Mouse (Mus musculus): ENCODE data around the gene Chrna1. TPM values are rescaled to one million over a fixed set of nuclear protein-coding genes. Genes with fewer than 3 reads are reported as not detected.
A peak's percentile ranks its signal among the peaks of the same experiment; 100 is the strongest.
"Not testable (repeated sequence)": the region's sequence is repeated elsewhere in the genome, so short reads cannot be mapped to it uniquely, and the experiment has no call there.

Chrna1 gene
- polyA plus RNA-seq, 1 experiment: not detected

- Histone ChIP-seq H3K4me3 (ENCODE audit: insufficient read depth, low read length) (no peak overlapping the region), H3K4me1 (ENCODE audit: control insufficient read depth, insufficient read depth, low read length) (no peaks in the 10 kb centered on the region), H3K27ac (ENCODE audit: insufficient read depth, low read depth, low read length) (no peak overlapping the region)
- TF ChIP-seq CTCF (IDR thresholded peaks at IDR 0.05; ENCODE audit: low read depth, low read length) (no peak), POLR2A (IDR thresholded peaks at IDR 0.05; ENCODE audit: borderline replicate concordance, low read depth, low read length) (no peak)
These were observed 17.5 kb downstream of the Chrna1 start for GRCm38 (mm10) chr2:73562656-73563055.

- Histone ChIP-seq H3K4me3 (ENCODE audit: insufficient read depth, low read length) (no peak overlapping the region), H3K4me1 (ENCODE audit: control insufficient read depth, insufficient read depth, low read length) (no peaks in the 10 kb centered on the region), H3K27ac (ENCODE audit: insufficient read depth, low read depth, low read length) (no peak overlapping the region)
- TF ChIP-seq POLR2A (IDR thresholded peaks at IDR 0.05; ENCODE audit: borderline replicate concordance, low read depth, low read length) (no peak), CTCF (IDR thresholded peaks at IDR 0.05; ENCODE audit: low read depth, low read length) (peak; percentile 56; the same call in 1 of the 2 replicates)
These were observed 18.5 kb downstream of the Chrna1 start for GRCm38 (mm10) chr2:73561665-73562063.

GRCm38 (mm10) chr2:73560899-73561664 lies 19.1 kb downstream of the Chrna1 start:
- Histone ChIP-seq H3K4me3 (ENCODE audit: insufficient read depth, low read length) (no peak overlapping the region), H3K27ac (ENCODE audit: insufficient read depth, low read depth, low read length) (no peak overlapping the region), H3K4me1 (ENCODE audit: control insufficient read depth, insufficient read depth, low read length) (no peaks in the 10 kb centered on the region)
- TF ChIP-seq POLR2A (IDR thresholded peaks at IDR 0.05; ENCODE audit: borderline replicate concordance, low read depth, low read length) (no peak), CTCF (IDR thresholded peaks at IDR 0.05; ENCODE audit: low read depth, low read length) (no peak)

- Histone ChIP-seq H3K4me1 (ENCODE audit: control insufficient read depth, insufficient read depth, low read length) (no peaks in the 10 kb centered on the region), H3K27ac (ENCODE audit: insufficient read depth, low read depth, low read length) (no peak overlapping the region), H3K4me3 (ENCODE audit: insufficient read depth, low read length) (no peak overlapping the region)
- TF ChIP-seq POLR2A (IDR thresholded peaks at IDR 0.05; ENCODE audit: borderline replicate concordance, low read depth, low read length) (no peak), CTCF (IDR thresholded peaks at IDR 0.05; ENCODE audit: low read depth, low read length) (no peak)
These were observed 19.7 kb downstream of the Chrna1 start for GRCm38 (mm10) chr2:73560445-73560844.

- peaks cover 19% of the 10 kb centered on the region for H3K4me1 ChIP-seq (ENCODE audit: control insufficient read depth, insufficient read depth, low read length)
- no peak overlapping the region for H3K4me3 ChIP-seq (ENCODE audit: insufficient read depth, low read length)
- TF ChIP-seq CTCF (IDR thresholded peaks at IDR 0.05; ENCODE audit: low read depth, low read length): no peak
- no peak for TF ChIP-seq POLR2A (IDR thresholded peaks at IDR 0.05; ENCODE audit: borderline replicate concordance, low read depth, low read length)
- no peak overlapping the region for H3K27ac ChIP-seq (ENCODE audit: insufficient read depth, low read depth, low read length)
These were observed 22.2 kb downstream of the Chrna1 start for GRCm38 (mm10) chr2:73557956-73558355.

- H3K27ac ChIP-seq (ENCODE audit: insufficient read depth, low read depth, low read length); H3K4me3 ChIP-seq (ENCODE audit: insufficient read depth, low read length): not testable (repeated sequence)
- H3K4me1 ChIP-seq (ENCODE audit: control insufficient read depth, insufficient read depth, low read length): peaks cover 24% of the 10 kb centered on the region
These were observed 23.1 kb downstream of the Chrna1 start for GRCm38 (mm10) chr2:73557061-73557460.

GRCm38 (mm10) chr2:73554389-73554788 lies 25.7 kb downstream of the Chrna1 start:
- no peak overlapping the region for H3K4me3 ChIP-seq (ENCODE audit: insufficient read depth, low read length)
- H3K4me1 ChIP-seq (ENCODE audit: control insufficient read depth, insufficient read depth, low read length): peaks cover 24% of the 10 kb centered on the region
- peak overlapping the region; percentile 63 for H3K27ac ChIP-seq (ENCODE audit: insufficient read depth, low read depth, low read length)
- TF ChIP-seq CTCF (IDR thresholded peaks at IDR 0.05; ENCODE audit: low read depth, low read length) (no peak), POLR2A (IDR thresholded peaks at IDR 0.05; ENCODE audit: borderline replicate concordance, low read depth, low read length) (no peak)

- Histone ChIP-seq H3K4me3 (ENCODE audit: insufficient read depth, low read length) (no peak overlapping the region), H3K27ac (ENCODE audit: insufficient read depth, low read depth, low read length) (0 out of 2 replicates have a peak overlapping the region, but pooled peaks have one; percentile 1), H3K4me1 (ENCODE audit: control insufficient read depth, insufficient read depth, low read length) (peaks cover 35% of the 10 kb centered on the region)
- TF ChIP-seq POLR2A (IDR thresholded peaks at IDR 0.05; ENCODE audit: borderline replicate concordance, low read depth, low read length) (no peak), CTCF (IDR thresholded peaks at IDR 0.05; ENCODE audit: low read depth, low read length) (no peak)
These were observed 27.2 kb downstream of the Chrna1 start for GRCm38 (mm10) chr2:73552926-73553325.

GRCm38 (mm10) chr2:73550725-73551124 lies 29.4 kb downstream of the Chrna1 start:
- no peak overlapping the region for H3K27ac ChIP-seq (ENCODE audit: insufficient read depth, low read depth, low read length)
- peaks cover 52% of the 10 kb centered on the region for H3K4me1 ChIP-seq (ENCODE audit: control insufficient read depth, insufficient read depth, low read length)
- TF ChIP-seq CTCF (IDR thresholded peaks at IDR 0.05; ENCODE audit: low read depth, low read length) (no peak), POLR2A (IDR thresholded peaks at IDR 0.05; ENCODE audit: borderline replicate concordance, low read depth, low read length) (no peak)
- H3K4me3 ChIP-seq (ENCODE audit: insufficient read depth, low read length): no peak overlapping the region

GRCm38 (mm10) chr2:73548542-73548941 lies 31.6 kb downstream of the Chrna1 start:
- no peak overlapping the region for H3K4me3 ChIP-seq (ENCODE audit: insufficient read depth, low read length)
- H3K4me1 ChIP-seq (ENCODE audit: control insufficient read depth, insufficient read depth, low read length): peaks cover 38% of the 10 kb centered on the region
- TF ChIP-seq POLR2A (IDR thresholded peaks at IDR 0.05; ENCODE audit: borderline replicate concordance, low read depth, low read length): no peak
- TF ChIP-seq CTCF (IDR thresholded peaks at IDR 0.05; ENCODE audit: low read depth, low read length): no peak
- H3K27ac ChIP-seq (ENCODE audit: insufficient read depth, low read depth, low read length): no peak overlapping the region
